Mouse (Mus musculus): Measurements from ENCODE around the gene Mapkapk3. TPM values are rescaled to one million over a fixed set of nuclear protein-coding genes. Genes with fewer than 3 reads are reported as not detected.

Mapkapk3 gene
- polyA plus RNA-seq, 1 experiment from 2014 or later = 1.4 TPM

DNA sequence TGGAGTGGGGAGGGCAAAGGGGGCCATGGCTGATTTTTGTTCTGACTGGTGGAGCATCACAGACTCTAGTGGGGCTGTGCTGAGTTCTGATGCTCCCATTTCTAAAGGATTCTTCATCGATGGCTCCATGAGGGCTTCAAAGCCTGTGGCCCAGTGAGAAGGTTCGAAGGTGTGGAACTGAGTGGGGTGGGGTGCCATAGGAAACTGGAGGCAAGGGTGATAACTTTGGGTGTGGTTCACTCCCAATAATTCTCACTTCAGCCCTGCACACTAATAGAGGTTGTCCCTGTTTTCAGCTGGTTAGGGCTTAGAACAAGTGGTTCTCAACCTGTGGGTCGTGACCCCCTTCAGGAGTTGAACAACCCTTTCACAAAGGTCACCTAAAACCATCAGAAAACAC, 14.7 kb upstream of the Mapkapk3 start:
- Histone ChIP-seq H3K9ac (ENCODE audit: low read length) (no peak overlapping the region), H3K36me3 (ENCODE audit: control insufficient read depth, insufficient read depth, low read length) (peaks cover 16% of the 10 kb centered on the region), H3K27ac (ENCODE audit: low read depth, low read length) (no peak overlapping the region), H3K4me3 (ENCODE audit: low read depth, low read length) (no peak overlapping the region), H3K4me2 (ENCODE audit: low read length) (no peak overlapping the region), H3K9me3 (replicated peaks; ENCODE audit: control insufficient read depth, low read length) (no peaks in the 10 kb centered on the region), H3K27me3 (replicated peaks; ENCODE audit: control insufficient read depth, insufficient read depth, low read length) (no peaks in the 10 kb centered on the region), H3K4me1 (ENCODE audit: control insufficient read depth, insufficient read depth, low read length) (no peaks in the 10 kb centered on the region)
- WGBS = 92% methylated on average over 3 of the region's 3 CpGs
- no peak for ATAC-seq
- DNase-seq (ENCODE audit: low spot score) = no peak

DNA sequence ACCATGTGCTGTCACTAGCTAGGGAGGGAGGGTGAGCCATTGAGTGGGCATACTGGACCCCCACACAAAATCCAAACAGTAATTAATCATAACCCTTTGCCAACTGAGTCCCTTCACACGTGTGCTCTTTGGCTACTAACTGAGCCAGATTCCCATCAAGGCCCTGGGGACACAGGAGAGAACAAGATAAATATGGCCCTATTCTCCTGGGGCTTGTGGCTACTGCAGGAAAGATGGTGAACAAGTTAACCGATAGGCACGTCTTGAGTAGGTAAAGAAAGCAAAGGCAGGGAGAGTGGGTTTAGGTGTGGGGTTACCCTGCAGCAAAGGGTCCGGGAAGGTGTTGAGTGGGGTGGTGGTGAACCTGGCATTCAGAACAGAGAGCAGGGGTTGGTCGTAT, 14.2 kb upstream of the Mapkapk3 start:
- ATAC-seq (no peak), DNase-seq (ENCODE audit: low spot score) (no peak)
- no peaks in the 10 kb centered on the region for H3K27me3 ChIP-seq (replicated peaks; ENCODE audit: control insufficient read depth, insufficient read depth, low read length)
- no peak overlapping the region for H3K4me3 ChIP-seq (ENCODE audit: low read depth, low read length)
- peaks cover 16% of the 10 kb centered on the region for H3K36me3 ChIP-seq (ENCODE audit: control insufficient read depth, insufficient read depth, low read length)
- no peak overlapping the region for H3K27ac ChIP-seq (ENCODE audit: low read depth, low read length)
- H3K9ac ChIP-seq (ENCODE audit: low read length) = no peak overlapping the region
- 85% methylated on average over 5 of the region's 5 CpGs for WGBS
- no peaks in the 10 kb centered on the region for H3K9me3 ChIP-seq (replicated peaks; ENCODE audit: control insufficient read depth, low read length)
- H3K4me1 ChIP-seq (ENCODE audit: control insufficient read depth, insufficient read depth, low read length) = no peaks in the 10 kb centered on the region
- H3K4me2 ChIP-seq (ENCODE audit: low read length) = no peak overlapping the region

GRCm38 (mm10) chr9:107303121-107303820, 13.6 kb upstream of the Mapkapk3 start:
- peaks cover 16% of the 10 kb centered on the region for H3K36me3 ChIP-seq (ENCODE audit: control insufficient read depth, insufficient read depth, low read length)
- no peaks in the 10 kb centered on the region for H3K4me1 ChIP-seq (ENCODE audit: control insufficient read depth, insufficient read depth, low read length)
- no peaks in the 10 kb centered on the region for H3K27me3 ChIP-seq (replicated peaks; ENCODE audit: control insufficient read depth, insufficient read depth, low read length)
- H3K4me2 ChIP-seq (ENCODE audit: low read length) = no peak overlapping the region
- 80% methylated on average over 9 of the region's 9 CpGs for WGBS
- H3K9ac ChIP-seq (ENCODE audit: low read length) = no peak overlapping the region
- H3K4me3 ChIP-seq (ENCODE audit: low read depth, low read length) = no peak overlapping the region
- no peak overlapping the region for H3K27ac ChIP-seq (ENCODE audit: low read depth, low read length)
- no peaks in the 10 kb centered on the region for H3K9me3 ChIP-seq (replicated peaks; ENCODE audit: control insufficient read depth, low read length)
- DNase-seq (ENCODE audit: low spot score) (no peak), ATAC-seq (no peak)

DNA sequence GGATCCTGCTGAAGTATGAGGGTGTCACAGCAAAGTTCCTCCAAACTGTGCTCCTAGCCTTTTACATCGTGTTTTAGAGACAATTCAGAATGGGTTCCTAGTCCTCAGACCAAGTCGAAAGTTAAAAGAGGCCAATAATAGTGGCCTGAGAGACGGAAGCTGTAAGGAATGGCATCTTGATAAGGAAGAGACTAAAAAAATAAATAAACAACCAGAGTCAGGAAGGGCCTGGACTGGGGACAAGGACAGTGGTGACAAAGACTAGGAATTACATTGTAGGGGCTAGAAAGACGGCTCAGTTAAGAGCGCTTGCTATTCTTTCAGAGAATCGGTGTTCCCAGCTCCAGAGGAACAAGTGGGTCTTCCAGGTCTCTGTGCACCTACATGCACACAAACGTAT, 12.9 kb upstream of the Mapkapk3 start:
- H3K36me3 ChIP-seq (ENCODE audit: control insufficient read depth, insufficient read depth, low read length) = peaks cover 16% of the 10 kb centered on the region
- WGBS = 94% methylated on average over 7 of the region's 7 CpGs
- no peaks in the 10 kb centered on the region for H3K9me3 ChIP-seq (replicated peaks; ENCODE audit: control insufficient read depth, low read length)
- no peak overlapping the region for H3K4me2 ChIP-seq (ENCODE audit: low read length)
- no peak overlapping the region for H3K27ac ChIP-seq (ENCODE audit: low read depth, low read length)
- ATAC-seq (no peak), DNase-seq (ENCODE audit: low spot score) (no peak)
- no peaks in the 10 kb centered on the region for H3K27me3 ChIP-seq (replicated peaks; ENCODE audit: control insufficient read depth, insufficient read depth, low read length)
- no peak overlapping the region for H3K9ac ChIP-seq (ENCODE audit: low read length)
- H3K4me3 ChIP-seq (ENCODE audit: low read depth, low read length) = no peak overlapping the region
- peaks cover 3% of the 10 kb centered on the region for H3K4me1 ChIP-seq (ENCODE audit: control insufficient read depth, insufficient read depth, low read length)

- Histone ChIP-seq H3K4me2 (ENCODE audit: low read length) (no peak overlapping the region), H3K27me3 (replicated peaks; ENCODE audit: control insufficient read depth, insufficient read depth, low read length) (no peaks in the 10 kb centered on the region), H3K9ac (ENCODE audit: low read length) (no peak overlapping the region), H3K9me3 (replicated peaks; ENCODE audit: control insufficient read depth, low read length) (no peaks in the 10 kb centered on the region), H3K4me1 (ENCODE audit: control insufficient read depth, insufficient read depth, low read length) (peaks cover 10% of the 10 kb centered on the region), H3K4me3 (ENCODE audit: low read depth, low read length) (no peak overlapping the region), H3K36me3 (ENCODE audit: control insufficient read depth, insufficient read depth, low read length) (peaks cover 16% of the 10 kb centered on the region), H3K27ac (ENCODE audit: low read depth, low read length) (no peak overlapping the region)
- DNase-seq (ENCODE audit: low spot score) (no peak), ATAC-seq (no peak)
- 91% methylated on average over 17 of the region's 17 CpGs for WGBS
These were observed 12.1 kb upstream of the Mapkapk3 start for GRCm38 (mm10) chr9:107301554-107302331.

- H3K4me1 ChIP-seq (ENCODE audit: control insufficient read depth, insufficient read depth, low read length) = peaks cover 10% of the 10 kb centered on the region
- H3K27ac ChIP-seq (ENCODE audit: low read depth, low read length) = no peak overlapping the region
- ATAC-seq = no peak
- 93% methylated on average over 30 of the region's 30 CpGs for WGBS
- DNase-seq (ENCODE audit: low spot score) = no peak
- 0 out of 2 replicates have a peak, but pooled peaks cover under 1% of the 10 kb centered on the region for H3K27me3 ChIP-seq (replicated peaks; ENCODE audit: control insufficient read depth, insufficient read depth, low read length)
- no peak overlapping the region for H3K4me3 ChIP-seq (ENCODE audit: low read depth, low read length)
- no peak overlapping the region for H3K9ac ChIP-seq (ENCODE audit: low read length)
- peaks cover 16% of the 10 kb centered on the region for H3K36me3 ChIP-seq (ENCODE audit: control insufficient read depth, insufficient read depth, low read length)
- H3K4me2 ChIP-seq (ENCODE audit: low read length) = no peak overlapping the region
- H3K9me3 ChIP-seq (replicated peaks; ENCODE audit: control insufficient read depth, low read length) = no peaks in the 10 kb centered on the region
These were observed 10.7 kb upstream of the Mapkapk3 start for GRCm38 (mm10) chr9:107300224-107300973.

- Histone ChIP-seq H3K4me3 (ENCODE audit: low read depth, low read length) (no peak overlapping the region), H3K4me2 (ENCODE audit: low read length) (no peak overlapping the region), H3K4me1 (ENCODE audit: control insufficient read depth, insufficient read depth, low read length) (peaks cover 10% of the 10 kb centered on the region), H3K27me3 (replicated peaks; ENCODE audit: control insufficient read depth, insufficient read depth, low read length) (0 out of 2 replicates have a peak, but pooled peaks cover 2% of the 10 kb centered on the region), H3K9me3 (replicated peaks; ENCODE audit: control insufficient read depth, low read length) (no peaks in the 10 kb centered on the region), H3K36me3 (ENCODE audit: control insufficient read depth, insufficient read depth, low read length) (peaks cover 16% of the 10 kb centered on the region), H3K27ac (ENCODE audit: low read depth, low read length) (no peak overlapping the region), H3K9ac (ENCODE audit: low read length) (no peak overlapping the region)
- DNase-seq (ENCODE audit: low spot score) (no peak), ATAC-seq (no peak)
- WGBS = 92% methylated on average over 7 of the region's 7 CpGs
These were observed 10.1 kb upstream of the Mapkapk3 start for GRCm38 (mm10) chr9:107299783-107300182.

DNA sequence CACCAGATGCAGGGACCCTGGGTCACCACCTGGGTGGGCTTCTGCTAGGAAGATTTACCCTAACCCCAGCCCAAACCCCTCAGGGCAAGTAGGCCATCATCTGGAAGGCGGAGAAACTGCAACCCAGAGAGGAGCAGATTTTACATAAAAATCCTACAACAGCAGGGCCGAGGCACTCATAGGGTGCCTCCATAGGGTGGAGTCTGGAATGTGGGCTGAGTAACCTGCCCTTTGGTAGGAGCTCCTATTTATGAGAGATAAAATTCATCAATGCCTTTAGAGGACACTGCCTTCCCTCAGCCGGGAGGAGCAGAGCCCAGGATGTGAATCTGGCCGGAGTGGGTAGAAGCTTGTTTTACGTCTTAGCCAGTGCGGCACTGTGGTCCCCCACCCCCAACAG, 9.2 kb upstream of the Mapkapk3 start:
- H3K9ac ChIP-seq (ENCODE audit: low read length) = no peak overlapping the region
- H3K9me3 ChIP-seq (replicated peaks; ENCODE audit: control insufficient read depth, low read length) = no peaks in the 10 kb centered on the region
- H3K4me3 ChIP-seq (ENCODE audit: low read depth, low read length) = no peak overlapping the region
- H3K4me1 ChIP-seq (ENCODE audit: control insufficient read depth, insufficient read depth, low read length) = peaks cover 10% of the 10 kb centered on the region
- H3K27ac ChIP-seq (ENCODE audit: low read depth, low read length) = no peak overlapping the region
- peaks cover 16% of the 10 kb centered on the region for H3K36me3 ChIP-seq (ENCODE audit: control insufficient read depth, insufficient read depth, low read length)
- no peak overlapping the region for H3K4me2 ChIP-seq (ENCODE audit: low read length)
- DNase-seq (ENCODE audit: low spot score) (no peak), ATAC-seq (no peak)
- WGBS = 92% methylated on average over 6 of the region's 6 CpGs
- 0 out of 2 replicates have a peak, but pooled peaks cover 2% of the 10 kb centered on the region for H3K27me3 ChIP-seq (replicated peaks; ENCODE audit: control insufficient read depth, insufficient read depth, low read length)
